Mouse (Mus musculus): ENCODE measurements around the gene Slc7a6os.

- TF ChIP-seq TAL1 (IDR thresholded peaks at IDR 0.05; ENCODE audit: low read length) = no peak
- TF ChIP-seq GATA1 (IDR thresholded peaks at IDR 0.05; ENCODE audit: low read length) = no peak
These were observed 50.9 kb downstream of the Slc7a6os start for GRCm38 (mm10) chr8:106159876-106160275.

Measured in erythroblast, embryonic 14.5 days (primary cell).